16 mouse cellular contexts compared by ENCODE assay signal in genomic region chr6:141189701-141190100, GRCm38 (mm10). TPM values are rescaled to one million over a fixed set of nuclear protein-coding genes. Genes with fewer than 3 reads are reported as not detected.
DNase-seq lines count a peak whose midpoint lies in the region; ATAC-seq and TF ChIP-seq lines count a peak whose summit lies in the region.
"Had no signal": no experiment of that assay in that cellular context is flagged by ENCODE, and none has a peak within 500 bp of the region (broad histone marks: within the 10 kb centered on the region; RNA-seq: fewer than 3 reads in every experiment).

No protein-coding gene starts in this region.

- no peak overlapping the region for H3K4me2 ChIP-seq in lung, embryonic 14.5 days
- H3K4me2 ChIP-seq: embryonic facial prominence, embryonic 15.5 days; forebrain, embryonic 15.5 days; heart, embryonic 12.5 days; hindbrain, embryonic 15.5 days had no signal

- intact Hi-C loops in gastrocnemius, adult 2 months (cut with DNase I), result no loop called here

- H3K4me3 ChIP-seq in gastrocnemius, adult 2 months, result no peak overlapping the region
- no peak overlapping the region for H3K4me3 ChIP-seq in lung, embryonic 14.5 days (ENCODE audit: low read depth, low read length)
- H3K4me3 ChIP-seq in lung, adult 2 months (replicated peaks; ENCODE audit: extremely low read depth, low read depth, low read length), result no peak overlapping the region
- H3K4me3 ChIP-seq in midbrain, embryonic 10.5 days, result no peak overlapping the region
- H3K4me3 ChIP-seq: embryonic facial prominence, embryonic 15.5 days; erythroblast, embryonic 14.5 days; forebrain, embryonic 15.5 days; heart, embryonic 12.5 days; hindbrain, embryonic 15.5 days had no signal

- no peak for TF ChIP-seq POLR2A in lung, adult 2 months (IDR thresholded peaks at IDR 0.05; ENCODE audit: borderline replicate concordance, extremely low read depth, low read depth, low read length)

- DNase-seq in gastrocnemius, adult 2 months, result peak; percentile 24
- no peak for DNase-seq in gastrocnemius, adult 8-10 months (ENCODE audit: low spot score in 2 of 2)
- DNase-seq in lung, embryonic 14.5 days, result no peak
- DNase-seq in lung, adult 2 months, result no peak
- DNase-seq in fibroblast of lung, adult 2 months (ENCODE audit: low read depth), result peak; percentile 9
- DNase-seq in midbrain, embryonic 10.5 days (ENCODE audit: low spot score), result no peak
- DNase-seq: cerebellum, adult 11 months; cerebellum, adult 8-10 months; cerebellum, postnatal 14 days; embryo, embryonic 11 days had no signal

- no peaks in the 10 kb centered on the region for H3K9me3 ChIP-seq in lung, embryonic 14.5 days (ENCODE audit: low read depth, low read length)
- H3K9me3 ChIP-seq in midbrain, embryonic 10.5 days (replicated peaks), result no peaks in the 10 kb centered on the region
- H3K9me3 ChIP-seq: embryonic facial prominence, embryonic 15.5 days; forebrain, embryonic 15.5 days; heart, embryonic 12.5 days; hindbrain, embryonic 15.5 days had no signal

- H3K4me1 ChIP-seq in lung, embryonic 14.5 days (ENCODE audit: insufficient read depth), result no peaks in the 10 kb centered on the region
- no peaks in the 10 kb centered on the region; the same call in 1 of the 2 replicates for H3K4me1 ChIP-seq in lung, adult 2 months (ENCODE audit: control insufficient read depth, insufficient read depth, low read length)
- H3K4me1 ChIP-seq in midbrain, embryonic 10.5 days, result no peaks in the 10 kb centered on the region; the same call in 1 of the 2 replicates
- H3K4me1 ChIP-seq: embryonic facial prominence, embryonic 15.5 days; forebrain, embryonic 15.5 days; heart, embryonic 12.5 days; hindbrain, embryonic 15.5 days had no signal

- ATAC-seq in lung, embryonic 14.5 days (ENCODE audit: insufficient read depth), result peak; percentile 28; the same call in 1 of the 2 replicates
- ATAC-seq: forebrain, embryonic 15.5 days had no signal

- 80% methylated on average over 3 of the region's 3 CpGs for WGBS in lung, embryonic 14.5 days
- WGBS in lung, adult 2 months, result 84% methylated on average over 3 of the region's 3 CpGs
- 88% methylated on average over 3 of the region's 3 CpGs for WGBS in midbrain, embryonic 10.5 days

- TF ChIP-seq CTCF in gastrocnemius, adult 2 months (IDR thresholded peaks at IDR 0.05), result no peak
- no peak for TF ChIP-seq CTCF in lung, embryonic 14.5 days (IDR thresholded peaks at IDR 0.05; ENCODE audit: low read depth)
- TF ChIP-seq CTCF in lung, adult 2 months (IDR thresholded peaks at IDR 0.05; ENCODE audit: insufficient read depth, low read length), result no peak

- peak overlapping the region; percentile 21 for H3K27ac ChIP-seq in gastrocnemius, adult 2 months
- no peak overlapping the region for H3K27ac ChIP-seq in lung, embryonic 14.5 days (ENCODE audit: low read depth)
- no peak overlapping the region for H3K27ac ChIP-seq in midbrain, embryonic 10.5 days (replicated peaks)
- H3K27ac ChIP-seq: embryonic facial prominence, embryonic 15.5 days; forebrain, embryonic 15.5 days; hindbrain, embryonic 15.5 days had no signal

- no peaks in the 10 kb centered on the region for H3K27me3 ChIP-seq in lung, embryonic 14.5 days (ENCODE audit: insufficient read depth, low read length)
- H3K27me3 ChIP-seq in midbrain, embryonic 10.5 days (ENCODE audit: low read depth, poor library complexity, severe bottlenecking), result no peaks in the 10 kb centered on the region
- H3K27me3 ChIP-seq: CH12.LX; embryonic facial prominence, embryonic 15.5 days; forebrain, embryonic 15.5 days; heart, embryonic 12.5 days; hindbrain, embryonic 15.5 days had no signal

- no peaks in the 10 kb centered on the region for H3K36me3 ChIP-seq in lung, embryonic 14.5 days (ENCODE audit: insufficient read depth)
- no peaks in the 10 kb centered on the region for H3K36me3 ChIP-seq in midbrain, embryonic 10.5 days
- H3K36me3 ChIP-seq: embryonic facial prominence, embryonic 15.5 days; forebrain, embryonic 15.5 days; heart, embryonic 12.5 days; hindbrain, embryonic 15.5 days had no signal

- no peak overlapping the region for H3K9ac ChIP-seq in lung, embryonic 14.5 days
- H3K9ac ChIP-seq: embryonic facial prominence, embryonic 15.5 days; forebrain, embryonic 15.5 days; heart, embryonic 12.5 days; hindbrain, embryonic 15.5 days had no signal

RNA-seq across cellular contexts. Expression of gene Pde3a, which starts 59.4 kb away (rescaled TPM):
- 1 to 10 TPM; 2.8 to 3.5 TPM for total RNA-seq in gastrocnemius, adult 2 months (2021)
- 1 to 10 TPM; 1.1 to 2.2 (median 1.6) TPM for total RNA-seq in gastrocnemius, adult 8-10 months (2022)
- polyA plus RNA-seq in lung, embryonic 14.5 days (2014; fragmentation: Nextera tagmentation; extraction: Ambion mirVana), result 6.2 and 7.4 TPM in 2 replicates
- polyA plus RNA-seq in lung, adult 2 months (2012; rRNA removed), result 22.7 and 25.8 TPM in 2 replicates
- polyA plus RNA-seq in midbrain, embryonic 10.5 days (2016; fragmentation: Nextera tagmentation; extraction: Ambion mirVana), result 0.63 and 1.3 TPM in 2 replicates
- polyA plus RNA-seq: erythroblast, embryonic 14.5 days had no signal

Comparison
In these comparisons a context has a peak if more than half of its experiments do, and no peak if none do; other contexts are left out.
1. DNase-seq: peak in gastrocnemius, adult 2 months (single experiment) and fibroblast of lung, adult 2 months (single experiment); none in gastrocnemius, adult 8-10 months (0 of 2), lung, embryonic 14.5 days (single experiment), lung, adult 2 months (single experiment) and midbrain, embryonic 10.5 days (single experiment).